Mouse (Mus musculus) colon, adult 2 months (tissue): ENCODE results near the gene Zmiz2. TPM values are rescaled to one million over a fixed set of nuclear protein-coding genes. Genes with fewer than 3 reads are reported as not detected.

Experiments used
- polyA plus RNA-seq: library from polyadenylated mRNA; depleted of rRNA; stranded (reverse); fragments of >200 nt; gene quantifications from 2 replicates; pipeline ENCODE4 v1.2.3, GENCODE M21; 2012; rRNA removed

Gene Zmiz2
- polyA plus RNA-seq, result 60.2 and 84.5 TPM in 2 replicates

GRCm38 (mm10) chr11:6388726-6389413 lies at the start of gene Zmiz2:
Gene Zmiz2, plus strand, starts transcription at chr11:6389074.

GRCm38 (mm10) chr11:6414751-6415550 lies 26.1 kb downstream of the Zmiz2 start, which contains the start of gene Ppia:
Gene Ppia, plus strand, starts transcription at chr11:6415443.

GRCm38 (mm10) chr11:6444077-6444853 lies 55.4 kb downstream of the Zmiz2 start, which contains the start of gene H2afv:
Gene H2afv, minus strand, starts transcription at chr11:6444443.

Other genes starting within 250 kb of the Zmiz2 start
- gene A730071L15Rik, start 189.0 kb upstream of the Zmiz2 start, polyA plus RNA-seq, result 0.08 and 0.24 TPM in 2 replicates
- gene Nudcd3, start 188.7 kb upstream of the Zmiz2 start, polyA plus RNA-seq, result 19.7 and 23.5 TPM in 2 replicates
- gene Npc1l1, start 158.9 kb upstream of the Zmiz2 start, polyA plus RNA-seq, result 0.31 and 0.70 TPM in 2 replicates
- gene Ddx56, start 121.3 kb upstream of the Zmiz2 start, polyA plus RNA-seq, result 17.5 and 19.0 TPM in 2 replicates
- gene Tmed4, start 114.2 kb upstream of the Zmiz2 start, polyA plus RNA-seq, result 70.2 and 91.4 TPM in 2 replicates
- 156 and 160 TPM in 2 replicates for gene Ogdh, start 97.4 kb upstream of the Zmiz2 start, polyA plus RNA-seq
- 308 and 324 TPM in 2 replicates for gene Ppia, start 26.4 kb downstream of the Zmiz2 start, polyA plus RNA-seq
- 50.9 and 59.6 TPM in 2 replicates for gene H2afv, start 55.4 kb downstream of the Zmiz2 start, polyA plus RNA-seq
- 10.4 and 10.8 TPM in 2 replicates for gene Purb, start 86.8 kb downstream of the Zmiz2 start, polyA plus RNA-seq
- gene Myo1g, start 131.9 kb downstream of the Zmiz2 start, polyA plus RNA-seq, result 9.3 and 9.6 TPM in 2 replicates
- gene Ccm2, start 157.8 kb downstream of the Zmiz2 start, polyA plus RNA-seq, result 76.0 and 76.2 TPM in 2 replicates
- 12.6 and 18.6 TPM in 2 replicates for gene Nacad, start 217.0 kb downstream of the Zmiz2 start, polyA plus RNA-seq
- gene Tbrg4, start 237.0 kb downstream of the Zmiz2 start, polyA plus RNA-seq, result 184 and 198 TPM in 2 replicates
- not detected in 2 replicates for gene Wap, start 249.6 kb downstream of the Zmiz2 start, polyA plus RNA-seq